Mouse (Mus musculus) megakaryocyte, embryonic 14.5 days (primary cell): Measurements from ENCODE around the gene Gm45234.

Experiments
- FLI1 ChIP-seq: IDR thresholded peaks from 2 replicates; pipeline ENCODE4 v1.6.1; 2012; ENCODE audit warnings: low read length, inconsistent platforms, mixed read lengths
- GATA1 ChIP-seq: IDR thresholded peaks from 3 replicates; pipeline ENCODE4 v1.6.1; 2012; ENCODE audit warnings: mixed read lengths, low read length, inconsistent platforms, borderline replicate concordance

GRCm38 (mm10) chr6:124746296-124746605, 9.6 kb downstream of the Gm45234 start:
- TF ChIP-seq GATA1 (no peak), FLI1 (no peak)
